Mouse (Mus musculus) lung, adult 2 months (tissue): Measurements from ENCODE around the gene Sox5. TPM values are rescaled to one million over a fixed set of nuclear protein-coding genes. Genes with fewer than 3 reads are reported as not detected.

Experiments
- DNase-seq: peaks from one replicate; pipeline ENCODE4 v3.0.0; 2022
- H3K4me1 ChIP-seq: fragments of 200-500 bp; 2 replicates; pipeline ENCODE4 v1.6.1; 2011; ENCODE audit warnings: low read length; ENCODE audit not compliant: control insufficient read depth, insufficient read depth
- H3K4me3 ChIP-seq: fragments of 200-500 bp; replicated peaks from 2 replicates; pipeline ENCODE3; 2011; ENCODE audit warnings: low read depth, mild to moderate bottlenecking, control low read depth, low read length; ENCODE audit errors: extremely low read depth
- CTCF ChIP-seq: fragments of 200-500 bp; IDR thresholded peaks from 2 replicates; pipeline ENCODE4 v1.5.1; 2011; ENCODE audit warnings: mild to moderate bottlenecking, low read length, control low read depth; ENCODE audit not compliant: insufficient read depth
- POLR2A ChIP-seq: fragments of 200-500 bp; IDR thresholded peaks from 2 replicates; pipeline ENCODE4 v1.6.1; 2011; ENCODE audit warnings: low read depth, mild to moderate bottlenecking, control low read depth, low read length, borderline replicate concordance; ENCODE audit errors: extremely low read depth
- WGBS: fragments of 180-500 bp; shearing (Covaris S2); methylation state at CpG from one replicate; pipeline ENCODE4 v1.1.7; 2018; 5-methylcytosine and 5-hydroxymethylcytosine counted together
- polyA plus RNA-seq: library from polyadenylated mRNA; depleted of rRNA; stranded (reverse); fragments of >200 nt; gene quantifications from 2 replicates; pipeline ENCODE4 v1.2.3, GENCODE M21; 2012

The Sox5 gene
- polyA plus RNA-seq, 1 experiment = 8.6 TPM

DNA sequence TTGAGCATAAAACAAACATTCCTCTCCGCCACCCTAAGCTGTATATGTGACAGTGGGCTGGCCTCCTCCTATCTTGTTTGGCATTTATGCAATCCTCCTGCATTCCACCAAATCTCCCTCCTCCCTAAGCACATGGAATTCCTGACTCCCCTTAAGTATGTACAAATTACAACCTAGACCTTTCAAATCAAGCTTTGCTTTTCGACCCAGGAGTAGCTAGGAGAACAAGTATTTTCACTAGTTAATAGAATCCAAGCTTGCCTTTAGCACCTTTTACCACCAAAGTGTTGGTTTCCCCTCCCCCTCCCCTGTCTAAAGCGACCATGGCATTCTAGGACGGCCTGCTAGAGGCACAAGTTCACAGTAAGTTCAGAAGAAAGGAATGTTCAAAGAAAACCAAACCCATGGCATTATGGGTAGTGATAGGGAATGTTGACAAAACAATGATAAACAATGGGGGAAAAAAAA lies 133.6 kb downstream of the Sox5 start:
- WGBS = 17% methylated on average over 4 of the region's 4 CpGs
- H3K4me1 ChIP-seq = peaks cover 11% of the 10 kb centered on the region
- peak; percentile 15 for DNase-seq
- TF ChIP-seq CTCF = no peak
- TF ChIP-seq POLR2A = no peak
- H3K4me3 ChIP-seq = no peak overlapping the region

DNA sequence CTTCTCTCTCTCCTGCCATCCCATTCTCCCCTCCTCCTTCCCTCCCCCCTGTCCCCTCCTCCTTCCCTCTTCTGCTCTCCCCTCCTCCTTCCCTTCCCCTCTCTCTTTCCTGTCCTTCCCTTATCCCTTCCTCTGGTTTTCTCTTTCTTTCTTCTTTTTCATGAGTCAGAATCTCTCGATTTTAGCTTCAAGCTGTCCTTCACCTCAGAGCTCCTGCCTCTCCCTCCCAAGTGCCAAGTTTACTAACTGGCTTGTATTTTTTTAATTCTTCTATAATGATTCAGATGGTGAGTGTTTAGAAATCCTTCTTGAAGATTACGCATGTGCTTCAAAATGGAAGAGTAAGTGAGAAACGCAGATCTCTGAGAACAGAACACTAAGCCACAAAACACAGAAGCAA lies 135.4 kb downstream of the Sox5 start:
- TF ChIP-seq POLR2A (no peak), CTCF (no peak)
- no peak overlapping the region for H3K4me3 ChIP-seq
- peaks cover 11% of the 10 kb centered on the region for H3K4me1 ChIP-seq
- no peak for DNase-seq
- WGBS = 56% methylated on average over 3 of the region's 3 CpGs

DNA sequence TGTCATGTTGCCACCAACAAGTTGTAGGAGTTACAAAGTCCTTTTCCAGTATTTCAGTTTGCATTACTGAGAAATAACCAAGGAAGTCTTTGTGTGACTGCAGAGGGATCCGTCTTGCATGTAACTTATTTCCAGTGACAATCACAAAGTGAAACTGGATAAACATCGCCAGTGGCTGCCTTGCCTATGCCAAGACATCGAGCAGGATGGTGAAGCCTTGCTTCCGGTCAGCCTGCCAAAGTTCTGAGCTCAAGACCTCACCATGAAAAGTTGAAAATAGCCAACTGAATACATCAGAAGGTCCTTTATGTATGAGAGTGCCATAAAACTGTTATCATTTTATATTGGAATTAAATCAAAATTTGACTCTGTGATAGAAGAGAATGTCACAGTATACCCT lies 136.0 kb downstream of the Sox5 start:
- TF ChIP-seq POLR2A = no peak
- Histone ChIP-seq H3K4me1 (peaks cover 11% of the 10 kb centered on the region), H3K4me3 (no peak overlapping the region)
- 43% methylated on average over 4 of the region's 4 CpGs for WGBS
- peak; percentile 8 for DNase-seq

DNA sequence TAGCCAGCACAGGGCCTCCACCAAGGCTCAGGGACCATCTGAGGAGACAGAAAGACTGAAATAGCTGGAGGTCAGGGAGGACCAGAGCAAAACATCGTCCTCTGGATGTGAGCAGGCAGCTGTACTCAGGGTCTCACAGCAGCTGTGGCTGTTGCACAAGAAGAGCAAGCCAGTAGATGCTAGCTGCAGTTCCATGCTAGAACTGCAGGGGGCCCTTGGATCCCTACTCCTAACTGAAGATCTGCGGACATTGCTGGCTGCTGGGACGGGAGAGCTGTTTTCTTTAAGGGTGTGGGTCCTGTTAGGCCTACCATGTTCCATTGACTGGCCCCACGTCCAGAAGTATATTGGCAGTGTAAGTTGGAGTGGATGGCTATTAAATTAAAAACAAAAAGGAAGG lies 137.1 kb downstream of the Sox5 start:
- peak; percentile 72 for TF ChIP-seq CTCF
- TF ChIP-seq POLR2A = no peak
- Histone ChIP-seq H3K4me3 (no peak overlapping the region), H3K4me1 (peaks cover 13% of the 10 kb centered on the region)
- DNase-seq = peak; percentile 54
- 53% methylated on average over 4 of the region's 4 CpGs for WGBS

DNA sequence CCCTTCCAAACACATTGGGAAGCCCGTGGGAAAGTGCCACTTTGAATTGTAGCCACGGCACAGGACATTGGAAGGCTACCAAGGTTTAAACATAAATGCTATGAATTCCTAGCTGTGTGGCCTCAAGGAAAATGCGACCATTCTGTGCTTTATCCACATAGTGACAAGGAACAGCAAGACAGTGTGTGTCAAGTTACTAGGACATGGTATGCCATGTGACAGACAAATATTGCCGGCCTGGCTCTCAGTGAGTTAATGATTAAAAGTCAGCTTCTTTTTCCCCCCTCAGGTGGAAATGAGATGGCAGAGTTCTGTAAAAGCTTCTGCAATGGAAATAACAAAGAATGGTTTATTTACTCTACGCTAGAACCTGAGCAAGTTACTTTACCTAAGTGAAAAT lies 138.2 kb downstream of the Sox5 start:
- no peak overlapping the region for H3K4me3 ChIP-seq
- H3K4me1 ChIP-seq = peaks cover 10% of the 10 kb centered on the region; the same call in 1 of the 2 replicates
- WGBS = 65% methylated on average over 5 of the region's 5 CpGs
- DNase-seq = no peak
- TF ChIP-seq POLR2A = no peak
- TF ChIP-seq CTCF = no peak

DNA sequence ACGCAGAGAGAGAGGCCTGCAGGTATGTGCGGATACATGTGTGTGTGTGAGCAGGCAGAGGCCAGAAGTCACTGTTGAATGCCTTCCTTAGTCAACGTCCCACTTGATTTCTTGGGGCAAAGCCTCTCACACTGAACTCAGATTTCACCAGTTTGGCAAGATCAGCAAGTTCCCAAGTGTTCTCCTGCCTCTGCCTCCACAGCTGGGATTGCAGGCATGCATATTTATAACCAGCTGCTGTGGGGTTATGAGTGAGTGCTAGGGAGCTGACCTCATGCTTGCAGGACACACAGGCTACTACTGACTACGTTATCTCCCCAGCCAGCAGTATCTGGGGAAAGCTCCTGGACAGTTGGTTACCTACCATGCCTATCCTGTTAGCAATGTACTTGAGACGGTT lies 139.9 kb downstream of the Sox5 start:
- WGBS = 68% methylated on average over 5 of the region's 5 CpGs
- H3K4me3 ChIP-seq = no peak overlapping the region
- DNase-seq = no peak
- no peak for TF ChIP-seq POLR2A
- TF ChIP-seq CTCF = no peak
- peaks cover 6% of the 10 kb centered on the region; the same call in 1 of the 2 replicates for H3K4me1 ChIP-seq

DNA sequence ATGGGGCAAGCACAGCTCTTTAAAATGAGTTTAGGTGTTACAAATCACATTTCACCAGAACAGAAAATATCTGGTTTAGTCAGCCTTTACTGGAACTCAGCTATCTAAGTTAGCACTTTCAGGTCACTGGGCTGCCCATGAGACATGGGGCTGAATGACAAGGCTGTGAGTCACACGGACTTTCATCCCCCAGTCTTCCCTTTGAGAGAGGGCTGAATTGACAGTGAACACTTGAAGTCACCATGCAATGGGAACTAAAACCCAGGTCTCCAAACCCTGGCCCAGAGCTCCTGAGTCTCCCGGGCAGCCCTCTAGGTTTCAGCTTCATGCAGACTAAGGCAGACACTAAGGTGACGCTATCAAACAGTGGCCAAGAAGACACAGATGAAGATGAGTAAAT lies 141.2 kb downstream of the Sox5 start:
- H3K4me3 ChIP-seq = no peak overlapping the region
- H3K4me1 ChIP-seq = peaks cover 2% of the 10 kb centered on the region; the same call in 1 of the 2 replicates
- no peak for DNase-seq
- no peak for TF ChIP-seq POLR2A
- no peak for TF ChIP-seq CTCF
- WGBS = 74% methylated on average over 3 of the region's 3 CpGs

DNA sequence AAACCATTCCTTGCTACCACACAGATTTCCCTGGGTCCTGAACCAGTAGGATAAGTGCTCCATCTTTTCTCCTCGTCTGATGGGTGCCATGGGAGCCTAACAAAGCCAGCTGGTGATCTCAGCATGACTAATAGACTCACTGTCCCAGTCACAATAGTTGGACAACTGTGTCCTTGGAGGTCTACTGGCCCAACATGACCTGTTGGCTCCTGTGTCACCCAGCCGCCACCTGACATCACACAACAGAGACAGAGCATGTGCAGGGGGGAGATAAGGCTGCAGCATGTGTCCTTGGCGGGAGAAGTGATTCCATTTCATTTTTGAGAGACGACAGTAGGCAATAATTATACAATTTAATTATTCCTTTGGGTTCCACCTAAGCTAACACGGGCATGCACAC lies 143.2 kb downstream of the Sox5 start:
- no peak overlapping the region for H3K4me3 ChIP-seq
- TF ChIP-seq POLR2A (no peak), CTCF (no peak)
- no peak for DNase-seq
- 81% methylated on average over 5 of the region's 5 CpGs for WGBS
- H3K4me1 ChIP-seq = 0 out of 2 replicates have a peak, but pooled peaks cover 2% of the 10 kb centered on the region

DNA sequence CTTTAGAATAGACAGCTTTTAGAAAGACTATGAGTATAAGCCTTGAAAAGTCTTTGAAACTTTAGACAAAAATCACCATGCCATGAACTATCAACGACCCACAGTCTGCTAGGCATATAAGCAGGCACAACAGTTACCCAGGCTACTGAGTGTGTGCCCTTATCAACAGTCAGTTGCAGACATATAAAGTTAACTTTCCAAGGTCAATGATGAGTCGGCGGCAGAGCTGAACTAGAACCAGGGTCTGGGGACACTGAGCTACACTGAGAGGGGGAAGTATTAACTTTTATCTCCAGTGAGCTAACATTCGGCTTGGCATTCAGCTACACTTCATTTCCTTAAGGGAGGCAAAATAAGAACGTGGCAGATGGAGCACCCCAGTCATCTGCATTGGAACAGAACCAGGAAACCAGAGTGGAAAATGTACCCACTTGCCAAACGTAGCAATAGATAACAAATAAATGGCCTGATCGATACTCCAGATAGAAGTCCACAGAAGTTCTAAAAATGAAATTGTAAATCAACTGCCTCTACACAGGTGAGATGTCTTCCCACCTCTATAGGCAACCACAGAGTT lies 154.2 kb downstream of the Sox5 start:
- Histone ChIP-seq H3K4me3 (no peak overlapping the region), H3K4me1 (no peaks in the 10 kb centered on the region)
- WGBS = 61% methylated on average over 7 of the region's 7 CpGs
- no peak for DNase-seq
- no peak for TF ChIP-seq POLR2A
- TF ChIP-seq CTCF = no peak

DNA sequence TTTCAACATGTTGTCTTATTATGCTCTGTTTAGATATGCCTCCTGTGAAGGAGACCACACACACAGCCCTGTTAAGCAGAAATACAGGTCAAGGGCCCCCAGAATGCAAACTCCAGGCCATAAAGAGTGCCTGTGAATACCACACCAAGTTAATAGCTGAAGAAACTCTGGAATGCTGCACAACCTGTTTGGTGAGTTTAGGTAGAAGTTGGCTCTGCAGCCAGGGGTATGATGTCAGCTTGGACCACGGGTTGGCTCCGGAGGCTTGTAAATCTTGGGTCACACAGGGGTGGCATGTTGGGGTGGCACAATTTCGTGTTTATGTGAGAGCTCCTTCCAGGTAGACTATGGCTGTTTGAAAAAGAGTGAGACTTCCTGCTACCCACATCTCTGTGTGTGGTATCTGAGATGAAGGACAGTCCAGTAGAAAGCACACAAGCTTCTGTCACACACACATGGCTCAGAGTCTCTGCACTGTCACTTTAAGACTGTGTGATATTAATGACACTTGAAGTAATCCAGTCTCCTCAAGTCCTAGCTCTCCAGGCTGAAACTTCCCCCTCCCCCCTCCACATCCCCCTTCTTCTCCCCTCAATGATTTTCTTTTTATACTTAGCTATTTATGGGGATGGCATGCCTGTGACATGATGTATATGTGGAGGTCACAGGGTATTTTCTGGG lies 160.5 kb downstream of the Sox5 start:
- 40% methylated on average over 3 of the region's 3 CpGs for WGBS
- no peak overlapping the region for H3K4me3 ChIP-seq
- no peak for TF ChIP-seq CTCF
- no peak for TF ChIP-seq POLR2A
- DNase-seq = peak; percentile 71
- H3K4me1 ChIP-seq = no peaks in the 10 kb centered on the region
